Mouse (Mus musculus): Measurements from ENCODE around the gene N4bp2. TPM values are rescaled to one million over a fixed set of nuclear protein-coding genes. Genes with fewer than 3 reads are reported as not detected.

Gene N4bp2
- polyA plus RNA-seq, 1 experiment from 2014 or later = 20.5 TPM

DNA sequence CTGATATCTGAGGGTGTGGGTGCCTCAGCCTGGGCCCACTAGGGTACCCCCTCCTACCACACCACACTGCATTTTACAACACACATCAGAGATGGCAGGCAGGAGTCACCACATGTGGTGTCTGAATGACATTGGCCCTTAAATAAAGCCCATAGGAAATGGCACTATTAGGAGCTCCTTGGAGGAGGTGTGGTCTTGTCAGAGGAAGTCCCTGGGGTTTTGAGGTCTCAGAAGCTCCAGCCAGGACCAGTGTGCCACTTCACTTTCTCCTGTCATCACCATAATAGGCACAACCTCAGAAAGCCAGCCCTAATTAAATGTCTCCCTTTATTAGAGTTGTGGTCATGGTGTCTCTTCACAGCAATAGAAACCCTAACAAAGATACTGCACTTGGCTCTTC is 14.4 kb upstream of the N4bp2 start:
- Histone ChIP-seq H3K36me3 (replicated peaks) (no peaks in the 10 kb centered on the region), H3K9ac (no peak overlapping the region)
- ATAC-seq (replicated peaks) = no peak

GRCm38 (mm10) chr5:65752021-65752420 is 11.3 kb upstream of the N4bp2 start:
- WGBS = 64% methylated on average over 4 of the region's 4 CpGs
- H3K4me3 ChIP-seq = no peak overlapping the region
- no peaks in the 10 kb centered on the region for H3K36me3 ChIP-seq (replicated peaks)
- H3K4me2 ChIP-seq = no peak overlapping the region
- H3K9me3 ChIP-seq = no peaks in the 10 kb centered on the region
- H3K27me3 ChIP-seq (replicated peaks) = no peaks in the 10 kb centered on the region
- H3K9ac ChIP-seq = no peak overlapping the region
- no peak for ATAC-seq (replicated peaks)
- no peak overlapping the region for H3K27ac ChIP-seq
- H3K4me1 ChIP-seq = no peaks in the 10 kb centered on the region

More for the DNA sequence above, 14.4 kb upstream of the N4bp2 start:
- H3K4me3 ChIP-seq = no peak overlapping the region
- no peak overlapping the region for H3K4me2 ChIP-seq
- no peaks in the 10 kb centered on the region for H3K27me3 ChIP-seq (replicated peaks)
- no peaks in the 10 kb centered on the region for H3K9me3 ChIP-seq
- no peaks in the 10 kb centered on the region for H3K4me1 ChIP-seq
- H3K27ac ChIP-seq = no peak overlapping the region

DNA sequence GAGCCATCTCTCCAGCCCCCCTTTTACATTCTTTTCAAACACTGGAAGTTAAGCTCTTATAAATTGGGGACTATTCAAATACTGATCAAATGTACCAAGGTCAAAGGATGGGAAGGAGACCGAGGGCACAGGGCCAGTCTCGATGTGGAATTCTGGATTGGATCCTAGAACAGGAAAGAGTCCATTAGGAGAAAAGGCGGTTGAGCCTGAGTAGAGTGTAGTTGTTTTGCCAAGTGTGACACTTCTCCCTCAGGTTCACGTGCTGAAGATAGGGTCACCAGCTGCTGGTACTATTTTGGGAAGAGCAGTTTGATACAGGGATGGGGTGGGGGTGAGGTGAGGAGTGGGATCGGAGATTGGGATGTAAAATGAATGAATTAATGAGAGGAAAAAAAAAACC is 7.5 kb upstream of the N4bp2 start:
- 94% methylated on average over 5 of the region's 5 CpGs for WGBS
- no peak overlapping the region for H3K27ac ChIP-seq
- no peak overlapping the region for H3K9ac ChIP-seq
- no peak overlapping the region for H3K4me2 ChIP-seq
- H3K4me1 ChIP-seq = no peaks in the 10 kb centered on the region
- no peaks in the 10 kb centered on the region for H3K36me3 ChIP-seq (replicated peaks)
- no peak overlapping the region for H3K4me3 ChIP-seq
- ATAC-seq (replicated peaks) = no peak
- H3K27me3 ChIP-seq (replicated peaks) = no peaks in the 10 kb centered on the region
- H3K9me3 ChIP-seq = no peaks in the 10 kb centered on the region

DNA sequence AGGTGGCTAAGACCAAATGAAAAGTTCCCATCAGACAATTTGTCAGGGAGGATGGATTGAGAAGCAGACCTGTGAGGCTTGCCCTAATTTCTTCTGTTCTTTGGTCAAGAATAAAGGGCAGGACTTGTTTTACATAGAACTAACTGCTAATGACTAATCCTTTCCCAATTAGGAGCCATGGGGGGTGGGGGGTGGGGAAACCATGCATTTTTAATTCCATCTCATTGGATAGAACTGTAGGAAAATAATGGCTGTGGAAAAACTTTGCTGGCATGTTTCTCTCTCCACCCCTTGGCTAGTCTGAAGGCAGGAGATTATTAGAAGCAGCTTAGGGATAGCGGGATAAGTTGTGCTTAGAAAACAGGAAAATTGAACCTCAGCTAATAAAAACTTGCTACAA is 6.2 kb upstream of the N4bp2 start:
- Histone ChIP-seq H3K4me3 (no peak overlapping the region), H3K4me2 (no peak overlapping the region), H3K9me3 (no peaks in the 10 kb centered on the region), H3K4me1 (peaks cover 6% of the 10 kb centered on the region), H3K9ac (no peak overlapping the region), H3K27ac (no peak overlapping the region), H3K27me3 (replicated peaks) (no peaks in the 10 kb centered on the region), H3K36me3 (replicated peaks) (no peaks in the 10 kb centered on the region)
- WGBS = 78% methylated on average over 1 of the region's 1 CpGs
- ATAC-seq (replicated peaks) = no peak

- no peak for ATAC-seq (replicated peaks)
- H3K36me3 ChIP-seq (replicated peaks) = no peaks in the 10 kb centered on the region
- H3K4me2 ChIP-seq = no peak overlapping the region
- no peaks in the 10 kb centered on the region for H3K27me3 ChIP-seq (replicated peaks)
- no peaks in the 10 kb centered on the region for H3K9me3 ChIP-seq
- WGBS = 93% methylated on average over 4 of the region's 4 CpGs
- no peak overlapping the region for H3K4me3 ChIP-seq
- H3K27ac ChIP-seq = no peak overlapping the region
- peaks cover 6% of the 10 kb centered on the region for H3K4me1 ChIP-seq
- H3K9ac ChIP-seq = no peak overlapping the region
Observed at GRCm38 (mm10) chr5:65760041-65760440, 3.3 kb upstream of the N4bp2 start.

DNA sequence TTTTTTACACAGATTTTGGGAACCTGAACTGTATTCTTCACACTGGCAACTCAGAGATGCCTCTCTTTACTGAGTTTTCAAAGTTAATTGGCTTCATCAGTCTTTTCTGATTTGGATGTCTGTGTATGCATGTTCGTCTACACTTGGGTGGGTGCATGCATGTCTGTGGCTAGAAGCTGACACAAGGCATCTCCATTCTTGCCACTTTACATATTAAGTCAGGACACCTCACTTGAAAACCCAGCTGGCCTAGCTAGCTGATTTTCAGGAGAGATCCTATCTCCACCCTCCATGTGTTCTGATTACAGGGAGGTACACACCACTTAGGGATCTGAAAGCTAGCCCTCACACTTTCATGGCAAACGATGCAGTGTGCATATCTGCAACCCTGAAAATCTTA is 2.7 kb upstream of the N4bp2 start:
- Histone ChIP-seq H3K27ac (no peak overlapping the region), H3K27me3 (replicated peaks) (no peaks in the 10 kb centered on the region), H3K9ac (no peak overlapping the region), H3K36me3 (replicated peaks) (no peaks in the 10 kb centered on the region), H3K4me1 (peaks cover 9% of the 10 kb centered on the region), H3K9me3 (no peaks in the 10 kb centered on the region), H3K4me3 (no peak overlapping the region), H3K4me2 (no peak overlapping the region)
- 98% methylated on average over 2 of the region's 2 CpGs for WGBS
- no peak for ATAC-seq (replicated peaks)

GRCm38 (mm10) chr5:65761020-65761419 is 2.3 kb upstream of the N4bp2 start:
- H3K4me3 ChIP-seq = no peak overlapping the region
- no peak overlapping the region for H3K9ac ChIP-seq
- no peak overlapping the region for H3K27ac ChIP-seq
- no peaks in the 10 kb centered on the region for H3K9me3 ChIP-seq
- ATAC-seq (replicated peaks) = no peak
- 78% methylated on average over 5 of the region's 5 CpGs for WGBS
- no peaks in the 10 kb centered on the region for H3K27me3 ChIP-seq (replicated peaks)
- no peaks in the 10 kb centered on the region for H3K36me3 ChIP-seq (replicated peaks)
- H3K4me1 ChIP-seq = peaks cover 12% of the 10 kb centered on the region
- H3K4me2 ChIP-seq = no peak overlapping the region

DNA sequence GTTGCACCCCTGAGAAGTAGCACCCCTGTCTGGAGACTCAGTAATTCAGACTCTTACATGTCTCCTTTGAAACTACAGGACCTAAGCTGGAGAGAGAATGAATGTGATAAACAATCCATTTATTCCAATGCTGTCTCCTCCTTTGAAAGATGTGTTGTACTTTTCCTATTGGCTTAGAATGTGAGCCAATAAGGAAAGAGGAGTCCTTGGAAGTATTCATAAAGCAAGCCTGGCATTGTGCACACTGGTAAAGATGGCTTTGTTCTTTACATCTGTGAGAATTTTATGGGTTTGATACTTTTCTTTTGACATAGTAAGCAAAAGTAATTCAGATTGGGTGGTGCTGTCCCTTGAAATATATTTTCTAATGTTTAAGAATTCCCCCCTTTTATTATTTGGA is 1.4 kb upstream of the N4bp2 start:
- ATAC-seq (replicated peaks) = no peak
- Histone ChIP-seq H3K27ac (no peak overlapping the region), H3K36me3 (replicated peaks) (no peaks in the 10 kb centered on the region)

GRCm38 (mm10) chr5:65762686-65763085 is 635 bp upstream of the N4bp2 start:
- peak overlapping the region; percentile 98 for H3K9ac ChIP-seq
- no peaks in the 10 kb centered on the region for H3K27me3 ChIP-seq (replicated peaks)
- peak overlapping the region; percentile 60 for H3K4me2 ChIP-seq
- no peaks in the 10 kb centered on the region for H3K36me3 ChIP-seq (replicated peaks)
- WGBS = 0% methylated on average over 3 of the region's 3 CpGs
- no peak for ATAC-seq (replicated peaks)
- H3K9me3 ChIP-seq = no peaks in the 10 kb centered on the region
- H3K4me1 ChIP-seq = peaks cover 14% of the 10 kb centered on the region
- H3K4me3 ChIP-seq = peak overlapping the region; percentile 96
- H3K27ac ChIP-seq = peak overlapping the region; percentile 100

More for the DNA sequence above, 1.4 kb upstream of the N4bp2 start:
- H3K9me3 ChIP-seq = no peaks in the 10 kb centered on the region
- no peak overlapping the region for H3K4me3 ChIP-seq
- H3K9ac ChIP-seq = no peak overlapping the region
- peaks cover 14% of the 10 kb centered on the region for H3K4me1 ChIP-seq
- no peaks in the 10 kb centered on the region for H3K27me3 ChIP-seq (replicated peaks)
- no peak overlapping the region for H3K4me2 ChIP-seq

DNA sequence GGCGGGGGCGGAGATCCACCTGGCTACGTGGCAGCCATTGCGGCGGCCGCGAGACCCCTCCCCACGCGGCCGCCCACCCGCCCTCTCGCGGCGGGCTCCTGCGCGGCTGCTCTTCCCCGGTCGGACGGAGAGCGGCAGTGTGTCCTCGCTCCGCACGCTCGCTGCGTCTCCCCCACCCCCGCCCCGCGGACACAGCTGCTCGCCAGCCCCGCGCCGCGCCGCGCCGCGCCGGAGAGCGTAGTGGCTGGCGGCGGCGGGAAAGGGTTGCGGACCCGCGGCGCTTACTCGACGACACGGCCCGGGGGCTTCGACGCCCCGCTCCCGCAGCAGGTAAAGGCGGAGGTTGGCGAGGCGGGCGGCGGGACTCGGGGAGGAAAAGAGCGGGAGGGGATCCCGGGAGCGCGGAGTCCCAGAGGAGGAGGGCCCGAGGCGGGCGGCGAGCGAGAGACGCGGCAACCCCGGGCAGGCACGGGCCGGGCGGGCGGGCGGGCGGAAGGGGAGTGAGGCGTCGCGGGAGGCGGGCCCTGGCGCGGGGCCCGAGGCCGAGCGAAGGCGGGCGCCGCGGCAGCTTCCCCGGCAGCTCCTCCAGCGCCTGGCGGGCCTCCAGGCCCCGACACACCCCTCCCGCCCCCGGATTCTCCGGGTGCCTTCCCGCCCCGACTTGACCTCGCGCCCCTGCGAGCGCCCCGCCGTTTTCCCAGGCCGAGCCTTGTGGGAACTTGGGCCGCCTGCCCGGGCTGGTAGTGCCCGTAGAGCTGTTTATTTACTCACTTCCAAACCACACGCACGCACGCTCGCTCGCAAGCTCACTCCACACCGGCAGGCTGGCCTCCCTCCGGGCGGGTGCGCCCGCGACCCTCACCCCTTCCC is 830 bp downstream of the N4bp2 start:
- WGBS = under 1% methylated on average over 75 of the region's 121 CpGs
- H3K27ac ChIP-seq = peak overlapping the region; percentile 100
- H3K9ac ChIP-seq = peak overlapping the region; percentile 98
- H3K9me3 ChIP-seq = no peaks in the 10 kb centered on the region
- H3K4me2 ChIP-seq = peak overlapping the region; percentile 60
- no peaks in the 10 kb centered on the region for H3K27me3 ChIP-seq (replicated peaks)
- H3K36me3 ChIP-seq (replicated peaks) = no peaks in the 10 kb centered on the region
- peak overlapping the region; percentile 96 for H3K4me3 ChIP-seq
- H3K4me1 ChIP-seq = peaks cover 14% of the 10 kb centered on the region
- ATAC-seq (replicated peaks) = peak; percentile 92

DNA sequence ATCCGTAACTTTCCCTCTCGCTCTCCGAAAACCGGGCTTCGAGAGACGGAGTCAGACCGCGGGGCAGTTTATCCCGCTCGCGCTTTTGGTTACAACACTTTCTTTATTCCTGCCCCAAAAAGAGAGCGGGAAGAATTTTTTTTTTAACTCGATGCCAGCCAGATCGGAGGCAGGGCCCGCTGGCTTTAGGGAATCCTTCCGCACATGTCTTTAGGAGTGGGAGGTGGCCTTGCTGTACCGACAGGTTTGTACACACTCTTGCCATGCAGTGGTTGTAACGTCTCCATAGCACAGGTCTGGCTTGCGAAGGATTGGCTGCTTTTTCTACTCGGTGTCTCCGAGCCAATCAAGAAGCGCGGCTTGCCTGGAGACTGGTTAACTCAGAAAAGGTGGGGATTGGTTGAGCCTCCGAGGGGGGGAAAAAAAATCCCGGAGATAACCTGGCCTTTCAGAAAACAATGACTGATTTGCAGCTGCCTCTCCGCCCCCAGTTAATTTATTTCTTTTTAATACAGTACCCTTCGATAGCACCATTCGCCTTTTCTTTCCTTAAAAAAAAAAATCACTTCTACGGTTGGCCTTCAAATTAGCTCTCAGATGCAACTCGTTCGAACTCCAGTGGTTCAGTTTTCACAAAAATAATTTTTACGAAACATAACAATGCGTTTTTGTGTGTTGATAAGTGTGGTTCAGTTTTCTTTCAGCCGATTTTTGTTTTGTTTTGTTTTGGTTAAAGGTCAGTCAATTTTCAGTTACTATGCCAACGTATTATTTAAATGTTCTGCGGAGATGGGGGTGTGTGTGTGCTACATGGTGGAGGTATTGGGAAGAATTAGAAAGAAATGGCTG is 1.7 kb downstream of the N4bp2 start:
- H3K4me1 ChIP-seq = peaks cover 14% of the 10 kb centered on the region
- 3% methylated on average over 36 of the region's 36 CpGs for WGBS
- H3K4me2 ChIP-seq = peak overlapping the region; percentile 60
- peak; percentile 92 for ATAC-seq (replicated peaks)
- peak overlapping the region; percentile 96 for H3K4me3 ChIP-seq
- no peaks in the 10 kb centered on the region for H3K9me3 ChIP-seq
- peak overlapping the region; percentile 100 for H3K27ac ChIP-seq
- no peaks in the 10 kb centered on the region for H3K27me3 ChIP-seq (replicated peaks)
- H3K36me3 ChIP-seq (replicated peaks) = no peaks in the 10 kb centered on the region
- H3K9ac ChIP-seq = peak overlapping the region; percentile 98

GRCm38 (mm10) chr5:65765635-65765911 is 2.3 kb downstream of the N4bp2 start:
- H3K27me3 ChIP-seq (replicated peaks) = no peaks in the 10 kb centered on the region
- peak overlapping the region; percentile 60 for H3K4me2 ChIP-seq
- H3K36me3 ChIP-seq (replicated peaks) = no peaks in the 10 kb centered on the region
- peak overlapping the region; percentile 69 for H3K27ac ChIP-seq
- WGBS = 52% methylated on average over 5 of the region's 5 CpGs
- no peaks in the 10 kb centered on the region for H3K9me3 ChIP-seq
- no peak for ATAC-seq (replicated peaks)
- H3K4me1 ChIP-seq = peaks cover 14% of the 10 kb centered on the region
- H3K4me3 ChIP-seq = peak overlapping the region; percentile 96
- H3K9ac ChIP-seq = peak overlapping the region; percentile 31; the same call in 1 of the 2 replicates

Measured in midbrain, embryonic 15.5 days (tissue).